ENCODE assay signal across 15 mouse cellular contexts in the genomic region with DNA sequence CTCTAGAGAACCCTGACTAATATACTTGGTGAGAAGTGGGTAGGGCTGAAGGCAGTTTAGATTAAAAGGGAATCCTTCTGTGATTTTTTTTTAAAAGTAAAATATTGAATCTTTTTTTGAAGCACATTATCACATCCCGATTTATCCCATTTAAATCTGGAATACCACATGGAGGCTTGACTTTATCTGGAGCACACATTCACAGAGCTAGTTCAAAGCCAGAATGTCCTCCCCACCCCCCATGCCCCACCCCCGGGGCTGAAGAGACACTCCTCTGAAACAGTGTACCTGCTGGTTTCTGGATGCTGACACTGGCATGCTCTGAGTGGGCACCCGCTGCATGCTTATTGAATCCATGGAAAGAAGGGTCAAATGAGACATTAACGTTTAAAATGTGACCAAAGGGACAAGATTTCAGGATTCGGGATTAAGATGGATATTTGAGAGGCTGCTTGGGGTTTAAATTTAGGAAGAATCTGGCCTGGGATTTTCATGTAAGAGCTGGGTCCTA.
A peak's percentile ranks its signal among the peaks of the same experiment; 100 is the strongest.
DNase-seq lines count a peak whose midpoint lies in the region; ATAC-seq and TF ChIP-seq lines count a peak whose summit lies in the region.
"Had no signal": no experiment of that assay in that cellular context is flagged by ENCODE, and none has a peak within 500 bp of the region (broad histone marks: within the 10 kb centered on the region; RNA-seq: fewer than 3 reads in every experiment).

No protein-coding gene starts in this region.

- intact Hi-C loops in left cerebral cortex, adult 2 months (cut with DNase I), result loop anchor here (5.0 kb wide), 3 partner anchors 263 to 323 kb away; no protein-coding TSS in a partner anchor
- intact Hi-C loops in left cerebral cortex, postnatal 10 days (cut with DNase I), result loop anchor here (5.0 kb wide), 1 partner anchor 277 kb away; no protein-coding TSS in a partner anchor

- no peak overlapping the region for H3K4me3 ChIP-seq in left cerebral cortex, adult 2 months
- H3K4me3 ChIP-seq in cortical plate, adult 2 months (ENCODE audit: insufficient read depth, low read length), result no peak overlapping the region
- H3K4me3 ChIP-seq in embryonic facial prominence, embryonic 15.5 days (replicated peaks), result no peak overlapping the region
- H3K4me3 ChIP-seq: forebrain, embryonic 13.5 days; heart, adult 2 months had no signal

- H3K9me3 ChIP-seq in embryonic facial prominence, embryonic 15.5 days (replicated peaks), result no peaks in the 10 kb centered on the region
- H3K9me3 ChIP-seq: forebrain, embryonic 13.5 days had no signal

- 0 out of 2 replicates have a peak overlapping the region, but pooled peaks have one; percentile 15 for H3K4me2 ChIP-seq in embryonic facial prominence, embryonic 15.5 days (replicated peaks)
- H3K4me2 ChIP-seq: forebrain, embryonic 13.5 days had no signal

- H3K36me3 ChIP-seq in embryonic facial prominence, embryonic 15.5 days, result no peaks in the 10 kb centered on the region

- DNase-seq in frontal cortex, postnatal 14 days (ENCODE audit: low spot score in 2 of 2), result no peak
- DNase-seq in left cerebral cortex, adult 2 months (ENCODE audit: extremely low spot score in 1 of 2, low spot score in 2 of 2), result no peak
- no peak for DNase-seq in left cerebral cortex, postnatal 10 days (ENCODE audit: extremely low spot score in 1 of 2, low spot score in 2 of 2)
- DNase-seq in gastrocnemius, postnatal 4 days (ENCODE audit: low spot score in 2 of 2), result no peak
- DNase-seq: adrenal gland, postnatal 14 days; heart, adult 2 months; lung, postnatal 10 days; right cerebral cortex, postnatal 25 days; thymus, postnatal 14 days had no signal

- WGBS in embryonic facial prominence, embryonic 15.5 days, result 37% methylated on average over 5 of the region's 5 CpGs

- no peak overlapping the region for H3K9ac ChIP-seq in embryonic facial prominence, embryonic 15.5 days
- H3K9ac ChIP-seq: forebrain, embryonic 13.5 days; liver, embryonic 14.5 days had no signal

- ATAC-seq in frontal cortex, adult (ENCODE audit: low TSS enrichment), result peak; percentile 51
- no peak for ATAC-seq in embryonic facial prominence, embryonic 15.5 days (ENCODE audit: insufficient number of reproducible peaks, low FRiP score, low TSS enrichment, low read depth)
- no peak for ATAC-seq in megakaryocyte, adult 5-6 weeks (ENCODE audit: poor library complexity, severe bottlenecking)
- ATAC-seq: forebrain, embryonic 13.5 days had no signal

- H3K27ac ChIP-seq in left cerebral cortex, adult 2 months, result peak overlapping the region; percentile 79
- H3K27ac ChIP-seq in cortical plate, adult 2 months (ENCODE audit: insufficient read depth, low read length), result 0 out of 2 replicates have a peak overlapping the region, but pooled peaks have one; percentile 25
- no peak overlapping the region; the same call in 1 of the 2 replicates for H3K27ac ChIP-seq in embryonic facial prominence, embryonic 15.5 days (replicated peaks)
- H3K27ac ChIP-seq: forebrain, embryonic 13.5 days; heart, adult 2 months; liver, embryonic 14.5 days had no signal

- peaks cover 8% of the 10 kb centered on the region; the same call in 1 of the 2 replicates for H3K4me1 ChIP-seq in cortical plate, adult 2 months (ENCODE audit: control insufficient read depth, insufficient read depth, low read length)
- H3K4me1 ChIP-seq in embryonic facial prominence, embryonic 15.5 days, result peaks cover 25% of the 10 kb centered on the region

- no peak for TF ChIP-seq POLR2A in cortical plate, adult 2 months (IDR thresholded peaks at IDR 0.05; ENCODE audit: extremely low read depth, insufficient read depth, low read length)

- TF ChIP-seq CTCF in left cerebral cortex, adult 2 months (IDR thresholded peaks at IDR 0.05), result no peak
- no peak for TF ChIP-seq CTCF in cortical plate, adult 2 months (IDR thresholded peaks at IDR 0.05; ENCODE audit: extremely low read depth, insufficient read depth, low read length)

- no peaks in the 10 kb centered on the region for H3K27me3 ChIP-seq in embryonic facial prominence, embryonic 15.5 days
- H3K27me3 ChIP-seq: forebrain, embryonic 13.5 days had no signal
